Mouse (Mus musculus) heart, postnatal 0 days (tissue): ENCODE measurements at regions not wholly inside any gene's neighbourhood (a gene's known extent, or its start where the extent isn't known, plus 50 kb on each side); places are given as distances from the start of the nearest gene placed in this dataset.
A peak's percentile ranks its signal among the peaks of the same experiment; 100 is the strongest.

Experiments
- ATAC-seq: fragments of 200-750 bp; cut with Nextera tagmentation; 2 replicates; pipeline ENCODE4 v1.8.0; 2017; ENCODE audit warnings: low read depth, moderate number of reproducible peaks, moderate library complexity; ENCODE audit not compliant: insufficient read depth
- DNase-seq: peaks from one replicate; pipeline ENCODE4 v3.0.0-alpha.2; 2016; ENCODE audit warnings: low spot score
- H3K27ac ChIP-seq: fragments of 300-500 bp; sonication (generic); 2 replicates; pipeline ENCODE4 v1.5.1; 2014; ENCODE audit warnings: low read depth, mild to moderate bottlenecking
- H3K27me3 ChIP-seq: fragments of 300-500 bp; sonication (generic); 2 replicates; pipeline ENCODE4 v1.6.1; 2014; ENCODE audit warnings: low read length, mixed read lengths; ENCODE audit not compliant: control insufficient read depth, insufficient read depth
- H3K36me3 ChIP-seq: fragments of 300-500 bp; sonication (generic); replicated peaks from 2 replicates; pipeline ENCODE4 v1.6.1; 2014; ENCODE audit warnings: low read length, mixed read lengths; ENCODE audit not compliant: control insufficient read depth, insufficient read depth
- H3K4me1 ChIP-seq: fragments of 300-500 bp; sonication (generic); 2 replicates; pipeline ENCODE4 v1.6.1; 2014; ENCODE audit warnings: antibody characterized with exemption; ENCODE audit not compliant: control insufficient read depth, insufficient read depth
- H3K4me2 ChIP-seq: fragments of 300-500 bp; sonication (generic); 2 replicates; pipeline ENCODE4 v1.6.1; 2014; ENCODE audit warnings: low read depth, mild to moderate bottlenecking, low read length, moderate library complexity
- H3K4me3 ChIP-seq: fragments of 300-500 bp; sonication (generic); 2 replicates; pipeline ENCODE4 v1.5.1; 2014; ENCODE audit warnings: low read depth, low read length
- H3K9ac ChIP-seq: fragments of 300-500 bp; sonication (generic); replicated peaks from 2 replicates; pipeline ENCODE4 v1.6.1; 2014; ENCODE audit warnings: low read depth, low read length, mixed read lengths
- H3K9me3 ChIP-seq: fragments of 300-500 bp; sonication (generic); replicated peaks from 2 replicates; pipeline ENCODE4 v1.6.1; 2016; ENCODE audit warnings: low read length; ENCODE audit not compliant: control insufficient read depth
- CTCF ChIP-seq: IDR thresholded peaks from 2 replicates; pipeline ENCODE4 v1.5.1; 2016; ENCODE audit warnings: antibody characterized with exemption, control low read depth, low read depth
- EP300 ChIP-seq: IDR thresholded peaks from 2 replicates; pipeline ENCODE4 v1.6.1; 2016; ENCODE audit warnings: antibody characterized with exemption, low read depth
- WGBS: fragments of 180-500 bp; shearing (Covaris S2); extraction: QIAGEN DNeasy Blood & Tissue Kit; methylation state at CpG from one replicate; pipeline ENCODE4 v1.1.7; 2014; 5-methylcytosine and 5-hydroxymethylcytosine counted together

DNA sequence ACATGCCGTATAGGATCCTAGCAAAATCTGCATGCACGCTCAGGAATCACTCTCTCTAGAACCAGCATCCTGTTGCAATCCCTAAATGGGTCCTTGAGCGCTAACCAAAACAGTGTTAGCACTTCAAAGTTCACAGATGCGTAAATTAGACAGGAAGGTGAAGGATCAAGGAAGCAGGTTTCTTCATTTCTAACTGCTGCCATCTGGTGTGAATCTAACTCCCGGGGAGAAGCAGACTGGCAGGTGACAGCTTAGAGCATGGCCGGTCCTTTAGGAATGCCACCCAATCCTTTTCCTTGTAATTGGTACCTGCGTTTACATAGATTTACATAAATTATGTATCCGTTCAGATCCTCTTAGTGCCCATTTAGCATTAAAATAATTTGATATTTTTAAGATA lies 206.2 kb downstream of the Mreg start:
- Histone ChIP-seq H3K9me3 (no peaks in the 10 kb centered on the region), H3K27ac (no peak overlapping the region), H3K9ac (no peak overlapping the region), H3K36me3 (no peaks in the 10 kb centered on the region), H3K4me2 (no peak overlapping the region), H3K4me3 (no peak overlapping the region), H3K4me1 (peaks cover 4% of the 10 kb centered on the region; the same call in 1 of the 2 replicates), H3K27me3 (no peaks in the 10 kb centered on the region)
- 57% methylated on average over 8 of the region's 8 CpGs for WGBS
- no peak for ATAC-seq
- DNase-seq = no peak
- TF ChIP-seq EP300 = no peak
- TF ChIP-seq CTCF = no peak

DNA sequence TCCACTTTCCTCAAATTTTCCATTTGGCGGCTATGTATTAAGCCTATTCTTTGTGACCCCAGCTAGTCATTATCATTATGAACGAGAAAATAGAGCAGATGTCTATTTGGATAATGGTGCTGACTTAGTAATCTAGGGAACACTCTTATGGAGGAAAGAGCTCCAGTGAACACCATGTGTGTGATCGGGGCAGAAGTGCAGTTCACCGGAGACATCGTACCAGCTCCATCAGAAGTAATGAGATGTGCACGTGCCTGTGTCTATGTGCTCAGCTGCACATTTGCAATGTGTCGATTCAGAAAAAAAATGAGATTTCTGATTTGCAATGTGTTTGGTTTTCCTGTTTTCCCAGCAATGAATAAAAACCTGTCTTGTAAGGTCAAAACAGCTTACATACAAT lies 206.6 kb downstream of the Mreg start:
- TF ChIP-seq CTCF (no peak), EP300 (no peak)

DNA sequence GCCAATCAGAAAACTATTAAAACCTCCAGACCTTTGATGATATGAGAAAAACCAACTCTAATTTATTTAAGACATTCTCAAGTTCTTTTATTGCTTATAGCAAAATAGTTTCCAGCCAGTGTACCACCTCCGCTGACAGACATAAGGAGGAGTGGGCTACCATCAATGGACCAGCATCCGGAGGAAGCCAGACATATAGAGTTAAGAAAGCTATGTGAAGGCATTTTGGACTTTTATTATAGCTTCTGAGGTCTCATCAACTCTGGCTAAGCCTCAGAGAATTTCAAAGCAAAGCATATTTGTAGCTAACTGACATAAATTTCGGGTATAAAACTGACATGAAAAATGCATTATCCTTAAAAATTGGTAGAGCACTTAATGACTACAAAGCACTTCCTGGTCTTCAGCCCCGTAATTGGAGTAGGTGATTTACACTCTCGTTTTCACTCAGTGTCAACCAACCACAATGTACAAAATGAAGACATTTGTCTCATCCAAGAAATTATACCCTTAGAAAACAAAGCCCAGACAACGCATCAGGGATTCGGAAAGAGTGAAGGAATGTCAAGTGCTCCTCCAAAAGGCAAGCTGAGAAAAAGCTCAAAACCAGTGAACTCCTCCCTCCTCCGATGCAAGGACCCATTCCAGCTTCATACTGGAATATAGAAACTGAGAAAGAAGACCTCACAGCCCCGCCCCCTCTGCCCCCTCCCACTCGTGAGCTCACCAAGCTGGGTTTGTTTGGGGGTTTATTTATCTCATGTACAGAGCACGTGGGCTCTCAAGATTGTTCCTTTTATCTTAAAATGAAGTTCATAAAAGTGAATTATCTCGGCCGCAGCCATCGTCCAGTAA lies 208.5 kb downstream of the Mreg start:
- H3K9ac ChIP-seq = no peak overlapping the region
- no peak overlapping the region for H3K4me3 ChIP-seq
- no peak overlapping the region for H3K4me2 ChIP-seq
- TF ChIP-seq EP300 = no peak
- TF ChIP-seq CTCF = no peak
- H3K27ac ChIP-seq = no peak overlapping the region
- H3K36me3 ChIP-seq = no peaks in the 10 kb centered on the region
- DNase-seq (no peak), ATAC-seq (no peak)
- 81% methylated on average over 14 of the region's 14 CpGs for WGBS
- H3K27me3 ChIP-seq = no peaks in the 10 kb centered on the region
- no peaks in the 10 kb centered on the region for H3K4me1 ChIP-seq
- no peaks in the 10 kb centered on the region for H3K9me3 ChIP-seq

More for the DNA sequence above, 206.6 kb downstream of the Mreg start:
- Histone ChIP-seq H3K9ac (no peak overlapping the region), H3K4me1 (peaks cover 4% of the 10 kb centered on the region; the same call in 1 of the 2 replicates), H3K4me2 (no peak overlapping the region), H3K9me3 (no peaks in the 10 kb centered on the region), H3K27me3 (no peaks in the 10 kb centered on the region), H3K4me3 (no peak overlapping the region), H3K27ac (no peak overlapping the region), H3K36me3 (no peaks in the 10 kb centered on the region)
- WGBS = 80% methylated on average over 7 of the region's 7 CpGs
- DNase-seq (no peak), ATAC-seq (no peak)

DNA sequence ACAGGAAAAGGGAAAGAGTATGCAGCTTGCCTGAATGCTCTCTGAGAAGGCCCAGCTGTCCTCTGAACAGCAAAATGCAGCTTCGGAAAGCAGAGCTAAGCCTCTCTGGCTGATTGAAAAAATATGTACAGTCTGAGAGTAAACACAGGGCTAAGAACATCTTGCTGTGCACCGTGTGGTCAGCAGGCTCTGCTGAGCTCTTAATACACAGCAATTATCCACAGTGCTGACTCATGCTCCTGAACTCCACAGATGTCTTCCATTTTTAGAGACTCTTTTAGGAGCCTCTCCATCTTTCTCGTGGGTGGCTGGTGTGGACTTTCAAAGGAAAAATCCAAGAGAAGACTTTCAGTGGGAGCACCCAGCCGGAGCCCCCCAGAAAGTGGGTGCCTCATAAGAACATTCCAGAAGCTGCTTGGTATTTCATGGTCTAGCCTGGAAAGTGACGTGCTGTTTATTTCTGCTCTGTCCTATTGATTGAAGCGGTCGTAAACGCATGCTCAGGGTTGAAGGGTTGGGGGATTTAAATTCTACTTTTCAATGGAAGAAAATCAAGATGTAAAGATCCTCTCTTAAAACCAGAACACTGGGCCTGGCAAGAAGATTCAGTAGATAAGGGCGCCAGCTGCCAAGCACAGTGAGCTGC lies 209.5 kb downstream of the Mreg start:
- H3K27me3 ChIP-seq = no peaks in the 10 kb centered on the region
- DNase-seq = no peak
- H3K27ac ChIP-seq = no peak overlapping the region
- 67% methylated on average over 9 of the region's 9 CpGs for WGBS
- no peak for TF ChIP-seq CTCF
- no peak for TF ChIP-seq EP300
- H3K4me3 ChIP-seq = no peak overlapping the region
- no peak overlapping the region for H3K4me2 ChIP-seq
- ATAC-seq = peak; percentile 49
- H3K9ac ChIP-seq = no peak overlapping the region
- no peaks in the 10 kb centered on the region for H3K36me3 ChIP-seq
- H3K4me1 ChIP-seq = no peaks in the 10 kb centered on the region
- H3K9me3 ChIP-seq = no peaks in the 10 kb centered on the region

DNA sequence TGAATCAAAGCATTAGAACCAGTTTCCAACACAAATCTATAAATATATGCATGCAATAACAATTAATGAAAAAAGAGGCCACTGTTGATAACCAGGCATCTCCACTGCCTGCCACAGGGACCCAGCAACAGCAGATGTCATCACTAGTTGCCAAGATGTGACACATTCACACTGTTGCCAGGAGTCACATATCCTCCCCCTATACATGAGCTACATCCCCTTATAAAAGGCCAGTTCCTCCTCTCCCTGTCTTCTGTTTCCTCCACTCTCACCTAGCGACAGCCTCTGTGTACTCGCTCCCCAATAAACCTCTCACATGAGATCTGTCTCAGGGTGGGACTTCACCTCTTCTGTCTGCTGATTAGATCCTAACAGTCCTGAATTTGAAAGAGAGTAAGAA lies 211.4 kb downstream of the Mreg start:
- no peak overlapping the region for H3K4me2 ChIP-seq
- H3K9ac ChIP-seq = no peak overlapping the region
- H3K27ac ChIP-seq = no peak overlapping the region
- no peaks in the 10 kb centered on the region for H3K27me3 ChIP-seq
- WGBS = 70% methylated on average over 2 of the region's 2 CpGs
- no peaks in the 10 kb centered on the region for H3K36me3 ChIP-seq
- H3K4me1 ChIP-seq = no peaks in the 10 kb centered on the region
- no peaks in the 10 kb centered on the region for H3K9me3 ChIP-seq
- DNase-seq (no peak), ATAC-seq (0 out of 2 replicates have a peak, but pooled peaks have one; percentile 30)
- TF ChIP-seq EP300 = no peak
- TF ChIP-seq CTCF = no peak
- no peak overlapping the region for H3K4me3 ChIP-seq
